Mouse (Mus musculus) MEL (cell line): ENCODE results near the gene Serpinh1. TPM values are rescaled to one million over a fixed set of nuclear protein-coding genes. Genes with fewer than 3 reads are reported as not detected.

Experiments
- DNase-seq: peaks from one replicate; pipeline ENCODE4 v3.0.0; 2011; ENCODE audit warnings: low read depth, low spot score
- H3K27ac ChIP-seq: 2 replicates; pipeline ENCODE4 v1.5.1; 2012; ENCODE audit warnings: low read depth, mild to moderate bottlenecking, control low read depth, low read length, moderate library complexity; ENCODE audit not compliant: control insufficient read depth
- H3K27me3 ChIP-seq, 2 experiments: fragments of 150-350 bp in 1 of 2; sonication (generic) in 1 of 2; 2 replicates each; pipeline ENCODE4 v1.6.1; 2012; ENCODE audit warnings: low read length in 2 of 2, mild to moderate bottlenecking in 2 of 2, improper control_type of control experiment in 1 of 2, moderate library complexity in 1 of 2; ENCODE audit not compliant: insufficient read depth in 2 of 2, control insufficient read depth in 1 of 2
- H3K36me3 ChIP-seq, 2 experiments: 2 replicates each; pipeline ENCODE4 v1.6.1; 2012 to 2014; ENCODE audit warnings: low read length in 2 of 2, improper control_type of control experiment in 1 of 2, inconsistent platforms in 1 of 2, mild to moderate bottlenecking in 1 of 2; ENCODE audit not compliant: insufficient read depth in 2 of 2, control insufficient read depth in 1 of 2
- H3K4me1 ChIP-seq, 2 experiments: fragments of 150-350 bp in 1 of 2; sonication (generic) in 1 of 2; 2 replicates each; pipeline ENCODE4 v1.6.1; 2012; ENCODE audit warnings: low read length in 2 of 2, improper control_type of control experiment in 1 of 2, mild to moderate bottlenecking in 1 of 2; ENCODE audit not compliant: insufficient read depth in 2 of 2, control insufficient read depth in 1 of 2
- H3K4me3 ChIP-seq, 2 experiments: fragments of 150-350 bp in 1 of 2; sonication (generic) in 1 of 2; 2 replicates each; pipeline ENCODE4 v1.5.1; 2012; ENCODE audit warnings: low read depth in 2 of 2, low read length in 2 of 2, mild to moderate bottlenecking in 2 of 2, moderate library complexity in 2 of 2, control low read depth in 1 of 2, improper control_type of control experiment in 1 of 2; ENCODE audit not compliant: control insufficient read depth in 1 of 2, insufficient read depth in 1 of 2
- H3K79me2 ChIP-seq: 2 replicates; pipeline ENCODE4 v1.6.1; 2012; ENCODE audit warnings: mild to moderate bottlenecking, low read length, moderate library complexity; ENCODE audit not compliant: control insufficient read depth, poor library complexity, insufficient read depth
- H3K9ac ChIP-seq: 2 replicates; pipeline ENCODE4 v1.6.1; 2012; ENCODE audit warnings: low read depth, mild to moderate bottlenecking, control low read depth, low read length, moderate library complexity; ENCODE audit not compliant: control insufficient read depth, poor library complexity, severe bottlenecking
- H3K9me3 ChIP-seq: fragments of 150-350 bp; sonication (generic); replicated peaks from 2 replicates; pipeline ENCODE4 v1.6.1; 2012; ENCODE audit warnings: mild to moderate bottlenecking, low read length, improper control_type of control experiment, moderate library complexity; ENCODE audit not compliant: insufficient read depth
- CHD1 ChIP-seq: IDR thresholded peaks from 2 replicates; pipeline ENCODE4 v1.6.1; 2012; ENCODE audit warnings: low read depth, mild to moderate bottlenecking, inconsistent platforms, low read length, improper control_type of control experiment
- CTCF ChIP-seq, 3 experiments: IDR thresholded peaks in 2 of 3; conservative IDR thresholded peaks in 1 of 3; 2 replicates each; pipeline ENCODE4 v1.5.1; 2011 to 2012; ENCODE audit warnings: low read length in 3 of 3, low read depth in 2 of 3, mild to moderate bottlenecking in 2 of 3, improper control_type of control experiment in 1 of 3, inconsistent platforms in 1 of 3, mixed read lengths in 1 of 3, moderate library complexity in 1 of 3; ENCODE audit not compliant: control insufficient read depth in 1 of 3, insufficient read depth in 1 of 3, poor library complexity in 1 of 3, severe bottlenecking in 1 of 3
- EP300 ChIP-seq, 2 experiments: IDR thresholded peaks; 2 replicates each; pipeline ENCODE4 v1.6.1; 2011; ENCODE audit warnings: improper control_type of control experiment in 2 of 2, low read length in 2 of 2, low read depth in 1 of 2, mild to moderate bottlenecking in 1 of 2
- GABPA ChIP-seq: IDR thresholded peaks from 2 replicates; pipeline ENCODE4 v1.6.1; 2012; ENCODE audit warnings: low read depth, mild to moderate bottlenecking, inconsistent platforms, low read length, improper control_type of control experiment, moderate library complexity
- MAFK ChIP-seq: IDR thresholded peaks from 2 replicates; pipeline ENCODE4 v1.6.1; 2011; ENCODE audit warnings: low read depth, mild to moderate bottlenecking, low read length, improper control_type of control experiment, borderline replicate concordance
- MEF2A ChIP-seq: IDR thresholded peaks from 2 replicates; pipeline ENCODE4 v1.6.1; 2014; ENCODE audit warnings: low read depth, mild to moderate bottlenecking, inconsistent platforms, low read length, improper control_type of control experiment; ENCODE audit not compliant: poor library complexity, insufficient replicate concordance, severe bottlenecking; ENCODE audit errors: extremely low read depth
- MXI1 ChIP-seq: IDR thresholded peaks from 2 replicates; pipeline ENCODE4 v1.6.1; 2011; ENCODE audit warnings: mild to moderate bottlenecking, low read depth, low read length, improper control_type of control experiment
- NELFE ChIP-seq: IDR thresholded peaks from 2 replicates; pipeline ENCODE4 v1.6.1; 2011; ENCODE audit warnings: low read depth, low read length, improper control_type of control experiment
- POLR2AphosphoS2 ChIP-seq: IDR thresholded peaks from 2 replicates; pipeline ENCODE4 v1.6.1; 2011; ENCODE audit warnings: low read length, improper control_type of control experiment
- RCOR1 ChIP-seq: IDR thresholded peaks from 2 replicates; pipeline ENCODE4 v1.6.1; 2012; ENCODE audit warnings: low read depth, mild to moderate bottlenecking, inconsistent platforms, low read length, improper control_type of control experiment
- TBP ChIP-seq: IDR thresholded peaks from 2 replicates; pipeline ENCODE4 v1.8.0; 2011; ENCODE audit warnings: low read depth, low read length, improper control_type of control experiment
- UBTF ChIP-seq: IDR thresholded peaks from 2 replicates; pipeline ENCODE4 v1.6.1; 2012; ENCODE audit warnings: low read depth, mild to moderate bottlenecking, inconsistent platforms, low read length, improper control_type of control experiment, moderate library complexity, borderline replicate concordance; ENCODE audit not compliant: insufficient read depth
- USF1 ChIP-seq: IDR thresholded peaks from 2 replicates; pipeline ENCODE4 v1.6.1; 2014; ENCODE audit warnings: low read depth, mild to moderate bottlenecking, inconsistent platforms, low read length, improper control_type of control experiment, moderate library complexity
- USF2 ChIP-seq, 2 experiments: IDR thresholded peaks; 2 replicates each; pipeline ENCODE4 v1.6.1; 2011 to 2012; ENCODE audit warnings: improper control_type of control experiment in 2 of 2, low read length in 2 of 2, borderline replicate concordance in 1 of 2, inconsistent platforms in 1 of 2, low read depth in 1 of 2, mild to moderate bottlenecking in 1 of 2; ENCODE audit not compliant: insufficient read depth in 1 of 2
- polyA plus RNA-seq, 2 experiments: library from polyadenylated mRNA; stranded (reverse) in 1 of 2; unstranded in 1 of 2; fragments of >175 nt in 1 of 2; fragments of >200 nt in 1 of 2; gene quantifications; 2 replicates each; pipeline versions ENCODE4 v1.2.1 to v1.2.4; 2012; ENCODE audit warnings: low replicate concordance in 2 of 2, low read depth in 1 of 2; ENCODE audit not compliant: insufficient read length in 2 of 2, insufficient read depth in 1 of 2, missing spikeins in 1 of 2
- total RNA-seq: library from RNA; depleted of rRNA; stranded (reverse); fragments of 300-350 nt; gene quantifications from 2 replicates; pipeline ENCODE4 v1.2.3, GENCODE M21; 2012

Serpinh1 gene
- total and polyA plus RNA-seq, 3 experiments, result not detected

GRCm38 (mm10) chr7:99395908-99396616, 43.0 kb upstream of the Serpinh1 start (continued):
- no peak for TF ChIP-seq USF1
- TF ChIP-seq, all 39 proteins: peak for 0

GRCm38 (mm10) chr7:99395385-99395784, 42.3 kb upstream of the Serpinh1 start:
- H3K27me3 ChIP-seq, result peaks cover 9 to 16% of the 10 kb centered on the region in 2 experiments
- TF ChIP-seq CTCF (IDR thresholded peaks at IDR 0.05 in 2 of 3, conservative IDR thresholded peaks at IDR 0.05 in 1 of 3; ENCODE audit: control insufficient read depth in 1 of 3, insufficient read depth in 1 of 3, low read depth in 2 of 3, low read length in 3 of 3, poor library complexity in 1 of 3, severe bottlenecking in 1 of 3) (no peak), MAFK (no peak), CHD1 (no peak), TBP (no peak), NELFE (no peak), MXI1 (no peak), GABPA (no peak), UBTF (no peak)
- TF ChIP-seq, all 39 proteins: peak for 0
- H3K36me3 ChIP-seq, result no peaks in the 10 kb centered on the region
- H3K4me1 ChIP-seq, result no peaks in the 10 kb centered on the region
- H3K9me3 ChIP-seq, result no peaks in the 10 kb centered on the region
- no peak overlapping the region for H3K4me3 ChIP-seq
- DNase-seq, result no peak
- H3K79me2 ChIP-seq, result no peaks in the 10 kb centered on the region
- H3K9ac ChIP-seq, result no peak overlapping the region
- H3K27ac ChIP-seq, result no peak overlapping the region

- Histone ChIP-seq H3K79me2 (no peaks in the 10 kb centered on the region), H3K9ac (no peak overlapping the region), H3K4me1 (no peaks in the 10 kb centered on the region), H3K36me3 (no peaks in the 10 kb centered on the region), H3K9me3 (no peaks in the 10 kb centered on the region), H3K27me3 (peaks cover 8 to 13% of the 10 kb centered on the region in 2 experiments), H3K4me3 (no peak overlapping the region), H3K27ac (no peak overlapping the region)
- no peak for DNase-seq
- TF ChIP-seq USF1 (no peak), GABPA (no peak), RCOR1 (no peak), USF2 (IDR thresholded peaks at IDR 0.05; ENCODE audit: borderline replicate concordance in 1 of 2, insufficient read depth in 1 of 2, low read depth in 1 of 2, low read length in 2 of 2) (no peak), EP300 (IDR thresholded peaks at IDR 0.05; ENCODE audit: low read depth in 1 of 2, low read length in 2 of 2) (no peak), CTCF (IDR thresholded peaks at IDR 0.05 in 2 of 3, conservative IDR thresholded peaks at IDR 0.05 in 1 of 3; ENCODE audit: control insufficient read depth in 1 of 3, insufficient read depth in 1 of 3, low read depth in 2 of 3, low read length in 3 of 3, poor library complexity in 1 of 3, severe bottlenecking in 1 of 3) (no peak), MEF2A (no peak), MAFK (no peak), POLR2AphosphoS2 (no peak)
Observed at GRCm38 (mm10) chr7:99393711-99394325, 40.8 kb upstream of the Serpinh1 start.
